Mouse (Mus musculus): Measurements from ENCODE around the gene Eng. TPM values are rescaled to one million over a fixed set of nuclear protein-coding genes. Genes with fewer than 3 reads are reported as not detected.

Gene Eng
- polyA plus RNA-seq, 1 experiment from 2014 or later, result 32.8 TPM

GRCm38 (mm10) chr2:32658873-32659272 lies 12.5 kb downstream of the Eng start:
- H3K4me2 ChIP-seq, result no peak overlapping the region
- WGBS, result 84% methylated on average over 2 of the region's 2 CpGs
- ATAC-seq (replicated peaks), result no peak
- no peaks in the 10 kb centered on the region for H3K27me3 ChIP-seq (replicated peaks)
- no peaks in the 10 kb centered on the region for H3K36me3 ChIP-seq (replicated peaks)
- H3K4me1 ChIP-seq, result no peaks in the 10 kb centered on the region
- H3K27ac ChIP-seq, result no peak overlapping the region
- H3K4me3 ChIP-seq, result no peak overlapping the region
- no peak overlapping the region for H3K9ac ChIP-seq
- H3K9me3 ChIP-seq, result no peaks in the 10 kb centered on the region

GRCm38 (mm10) chr2:32661509-32662107 lies 15.2 kb downstream of the Eng start:
- no peak for ATAC-seq (replicated peaks)
- Histone ChIP-seq H3K36me3 (replicated peaks) (no peaks in the 10 kb centered on the region), H3K4me1 (no peaks in the 10 kb centered on the region), H3K27me3 (replicated peaks) (no peaks in the 10 kb centered on the region), H3K27ac (no peak overlapping the region), H3K9ac (no peak overlapping the region), H3K4me2 (no peak overlapping the region), H3K9me3 (no peaks in the 10 kb centered on the region), H3K4me3 (no peak overlapping the region)
- WGBS, result 73% methylated on average over 7 of the region's 7 CpGs

GRCm38 (mm10) chr2:32662291-32662690 lies 15.9 kb downstream of the Eng start:
- Histone ChIP-seq H3K27me3 (replicated peaks) (no peaks in the 10 kb centered on the region), H3K4me1 (no peaks in the 10 kb centered on the region), H3K4me3 (no peak overlapping the region), H3K9ac (no peak overlapping the region), H3K9me3 (no peaks in the 10 kb centered on the region), H3K27ac (no peak overlapping the region), H3K4me2 (no peak overlapping the region), H3K36me3 (replicated peaks) (no peaks in the 10 kb centered on the region)
- no peak for ATAC-seq (replicated peaks)
- 46% methylated on average over 5 of the region's 5 CpGs for WGBS

- Histone ChIP-seq H3K27ac (no peak overlapping the region), H3K27me3 (replicated peaks) (no peaks in the 10 kb centered on the region), H3K4me3 (no peak overlapping the region), H3K36me3 (replicated peaks) (no peaks in the 10 kb centered on the region), H3K9ac (no peak overlapping the region), H3K4me2 (no peak overlapping the region), H3K9me3 (no peaks in the 10 kb centered on the region), H3K4me1 (no peaks in the 10 kb centered on the region)
- WGBS, result 73% methylated on average over 8 of the region's 8 CpGs
- ATAC-seq (replicated peaks), result no peak
These were observed 18.9 kb downstream of the Eng start for GRCm38 (mm10) chr2:32665345-32665744.

DNA sequence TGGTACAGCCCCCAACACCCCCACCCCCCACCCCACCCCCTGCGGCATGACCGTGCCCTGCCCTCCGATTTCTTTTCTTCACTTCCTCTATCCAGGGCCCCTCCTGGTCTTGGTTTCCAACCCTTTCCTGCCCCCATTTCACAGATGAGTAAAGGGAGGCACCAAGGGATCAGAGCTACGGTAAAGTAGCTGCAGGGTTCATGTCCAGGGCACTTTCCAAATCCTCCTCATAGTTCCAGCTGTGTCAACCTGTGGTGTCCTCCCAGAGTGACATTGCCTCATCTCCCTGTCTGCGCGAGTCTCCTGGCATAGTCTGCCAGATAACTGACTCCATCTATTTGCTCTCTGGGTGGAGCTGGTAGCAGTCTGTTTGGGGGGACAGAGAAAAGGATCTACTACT lies 19.5 kb downstream of the Eng start:
- 94% methylated on average over 6 of the region's 6 CpGs for WGBS
- Histone ChIP-seq H3K27me3 (replicated peaks) (no peaks in the 10 kb centered on the region), H3K4me3 (no peak overlapping the region), H3K4me1 (no peaks in the 10 kb centered on the region), H3K27ac (no peak overlapping the region), H3K9me3 (no peaks in the 10 kb centered on the region), H3K9ac (no peak overlapping the region), H3K36me3 (replicated peaks) (no peaks in the 10 kb centered on the region), H3K4me2 (no peak overlapping the region)
- ATAC-seq (replicated peaks), result no peak

DNA sequence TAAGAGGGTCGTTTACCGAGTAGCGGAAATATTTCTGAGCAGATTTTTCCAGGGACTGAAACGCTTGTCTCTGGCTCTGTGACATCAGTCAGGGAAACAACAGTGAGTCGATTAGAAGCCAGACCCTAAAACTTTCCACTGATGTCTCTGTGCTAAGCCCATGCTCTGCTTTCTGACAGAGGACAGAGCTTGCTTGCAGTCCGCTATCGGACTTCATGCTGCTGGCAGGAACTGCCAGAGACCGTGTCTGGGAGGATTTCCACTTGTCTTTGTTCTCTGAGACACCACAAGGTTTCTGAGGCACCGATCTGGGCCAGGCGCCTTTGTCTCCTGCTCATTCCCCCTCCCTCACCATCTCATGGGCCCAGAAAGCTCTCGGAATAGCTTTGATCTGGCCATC lies 21.4 kb downstream of the Eng start:
- no peaks in the 10 kb centered on the region for H3K9me3 ChIP-seq
- H3K9ac ChIP-seq, result no peak overlapping the region
- H3K4me1 ChIP-seq, result no peaks in the 10 kb centered on the region
- ATAC-seq (replicated peaks), result no peak
- no peak overlapping the region for H3K4me3 ChIP-seq
- no peaks in the 10 kb centered on the region for H3K36me3 ChIP-seq (replicated peaks)
- no peak overlapping the region for H3K27ac ChIP-seq
- H3K27me3 ChIP-seq (replicated peaks), result no peaks in the 10 kb centered on the region
- no peak overlapping the region for H3K4me2 ChIP-seq
- WGBS, result 15% methylated on average over 11 of the region's 11 CpGs

DNA sequence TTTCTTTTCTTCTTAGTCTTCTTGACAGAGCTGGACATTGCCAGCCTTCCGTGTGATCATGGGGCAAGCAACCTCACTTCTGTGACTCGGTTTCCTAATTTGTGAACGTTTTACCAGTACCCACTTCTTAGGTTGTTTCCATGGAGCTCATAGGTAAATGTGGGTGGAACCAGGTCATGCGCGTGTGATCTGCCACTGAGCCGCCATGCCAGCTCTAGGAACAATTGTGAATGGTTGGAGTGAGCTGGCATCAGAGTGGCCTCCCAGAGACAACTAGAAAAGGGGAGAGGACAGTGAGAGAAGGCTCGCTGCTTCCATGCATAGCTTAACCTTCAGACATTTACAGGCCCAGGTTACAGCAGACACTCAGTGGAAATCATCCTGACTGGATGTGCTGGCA lies 21.8 kb downstream of the Eng start:
- Histone ChIP-seq H3K4me1 (no peaks in the 10 kb centered on the region), H3K27ac (no peak overlapping the region), H3K36me3 (replicated peaks) (no peaks in the 10 kb centered on the region), H3K27me3 (replicated peaks) (no peaks in the 10 kb centered on the region), H3K9me3 (no peaks in the 10 kb centered on the region), H3K4me3 (no peak overlapping the region), H3K9ac (no peak overlapping the region), H3K4me2 (no peak overlapping the region)
- ATAC-seq (replicated peaks), result no peak
- 63% methylated on average over 7 of the region's 7 CpGs for WGBS

DNA sequence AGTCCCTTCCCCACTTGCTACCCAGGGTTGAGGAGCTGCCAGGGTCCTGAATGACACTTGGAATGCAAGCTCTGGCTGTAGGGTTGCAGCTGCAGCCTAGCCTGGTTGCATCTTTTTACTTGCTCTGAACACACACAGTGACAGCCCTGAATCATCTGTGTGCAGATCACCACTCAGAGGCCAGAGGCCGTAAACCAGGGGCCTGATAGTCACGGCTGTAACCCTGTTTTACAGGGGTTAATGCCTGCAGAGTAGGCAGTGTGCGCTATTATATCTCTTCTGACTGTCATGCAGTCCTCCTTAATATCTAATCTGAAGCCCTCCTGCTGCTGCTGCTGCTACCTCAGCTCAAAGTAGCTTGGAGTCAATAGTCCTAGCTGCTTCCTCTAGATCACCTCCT lies 23.5 kb downstream of the Eng start:
- Histone ChIP-seq H3K36me3 (replicated peaks) (no peaks in the 10 kb centered on the region), H3K4me2 (no peak overlapping the region), H3K4me1 (no peaks in the 10 kb centered on the region), H3K4me3 (no peak overlapping the region), H3K9ac (no peak overlapping the region), H3K9me3 (no peaks in the 10 kb centered on the region), H3K27ac (no peak overlapping the region), H3K27me3 (replicated peaks) (no peaks in the 10 kb centered on the region)
- ATAC-seq (replicated peaks), result no peak
- 86% methylated on average over 3 of the region's 3 CpGs for WGBS

DNA sequence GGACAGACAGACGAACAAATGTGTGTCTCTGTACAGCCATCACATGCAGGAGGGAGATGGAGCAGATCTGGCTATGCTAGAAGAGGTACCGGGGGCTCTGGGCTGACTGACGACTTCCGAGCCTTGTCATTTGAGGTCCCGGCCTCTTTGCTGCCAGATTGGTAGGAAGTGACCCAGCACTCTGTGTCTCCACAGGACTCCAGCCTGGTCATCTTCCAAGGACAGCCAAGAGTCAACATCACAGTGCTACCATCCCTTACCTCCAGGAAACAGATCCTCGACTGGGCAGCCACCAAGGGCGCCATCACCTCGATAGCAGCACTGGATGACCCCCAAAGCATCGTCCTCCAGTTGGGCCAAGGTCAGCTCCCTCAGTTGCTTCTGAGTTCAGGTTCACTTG lies 24.8 kb downstream of the Eng start:
- no peak overlapping the region for H3K4me3 ChIP-seq
- H3K9me3 ChIP-seq, result no peaks in the 10 kb centered on the region
- no peak overlapping the region for H3K27ac ChIP-seq
- no peaks in the 10 kb centered on the region for H3K36me3 ChIP-seq (replicated peaks)
- ATAC-seq (replicated peaks), result no peak
- no peaks in the 10 kb centered on the region for H3K4me1 ChIP-seq
- WGBS, result 90% methylated on average over 9 of the region's 9 CpGs
- no peaks in the 10 kb centered on the region for H3K27me3 ChIP-seq (replicated peaks)
- no peak overlapping the region for H3K9ac ChIP-seq
- H3K4me2 ChIP-seq, result no peak overlapping the region

DNA sequence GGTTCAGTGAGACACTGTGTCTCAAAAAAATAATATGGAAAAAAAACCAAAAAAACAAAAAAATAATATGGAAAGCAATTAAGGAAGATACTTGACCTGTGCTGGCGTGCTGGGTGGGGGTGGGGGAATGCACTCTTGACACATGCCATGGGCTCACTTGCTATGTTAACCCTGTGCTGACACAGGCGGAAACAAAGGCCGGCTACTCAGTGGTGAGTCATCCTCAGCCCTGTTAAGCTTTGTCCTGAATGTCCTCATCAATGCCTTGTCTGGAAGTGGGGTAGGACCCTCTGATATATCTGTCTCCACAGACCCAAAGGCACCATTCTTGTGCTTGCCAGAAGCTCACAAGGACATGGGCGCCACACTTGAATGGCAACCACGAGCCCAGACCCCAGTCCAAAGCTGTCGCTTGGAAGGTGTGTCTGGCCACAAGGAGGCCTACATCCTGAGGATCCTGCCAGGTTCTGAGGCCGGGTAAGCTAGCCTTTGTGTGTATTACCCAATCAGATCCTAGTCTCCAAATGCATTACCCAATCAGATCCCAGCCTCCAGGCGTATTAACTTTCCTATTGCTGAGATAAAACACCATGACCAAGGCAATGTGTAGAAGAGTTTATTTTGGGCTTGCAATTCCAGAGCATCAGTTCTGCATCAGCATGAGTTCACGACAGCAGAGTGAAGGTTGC lies 25.7 kb downstream of the Eng start:
- H3K4me1 ChIP-seq, result no peaks in the 10 kb centered on the region
- no peak for ATAC-seq (replicated peaks)
- no peaks in the 10 kb centered on the region for H3K9me3 ChIP-seq
- no peak overlapping the region for H3K9ac ChIP-seq
- 61% methylated on average over 9 of the region's 9 CpGs for WGBS
- no peaks in the 10 kb centered on the region for H3K27me3 ChIP-seq (replicated peaks)
- H3K4me3 ChIP-seq, result no peak overlapping the region
- no peaks in the 10 kb centered on the region for H3K36me3 ChIP-seq (replicated peaks)
- no peak overlapping the region for H3K4me2 ChIP-seq
- no peak overlapping the region for H3K27ac ChIP-seq

GRCm38 (mm10) chr2:32673176-32673917 lies 27.0 kb downstream of the Eng start:
- Histone ChIP-seq H3K4me1 (no peaks in the 10 kb centered on the region), H3K9ac (no peak overlapping the region), H3K27me3 (replicated peaks) (no peaks in the 10 kb centered on the region), H3K27ac (no peak overlapping the region), H3K9me3 (no peaks in the 10 kb centered on the region), H3K4me3 (no peak overlapping the region), H3K36me3 (replicated peaks) (no peaks in the 10 kb centered on the region), H3K4me2 (no peak overlapping the region)
- 86% methylated on average over 16 of the region's 16 CpGs for WGBS
- ATAC-seq (replicated peaks), result no peak

GRCm38 (mm10) chr2:32676821-32677220 lies 30.4 kb downstream of the Eng start:
- no peaks in the 10 kb centered on the region for H3K9me3 ChIP-seq
- H3K9ac ChIP-seq, result no peak overlapping the region
- no peak overlapping the region for H3K4me3 ChIP-seq
- 90% methylated on average over 3 of the region's 3 CpGs for WGBS
- no peak overlapping the region for H3K27ac ChIP-seq
- no peaks in the 10 kb centered on the region for H3K4me1 ChIP-seq
- no peak overlapping the region for H3K4me2 ChIP-seq
- no peaks in the 10 kb centered on the region for H3K27me3 ChIP-seq (replicated peaks)
- no peaks in the 10 kb centered on the region for H3K36me3 ChIP-seq (replicated peaks)
- ATAC-seq (replicated peaks), result no peak

- no peaks in the 10 kb centered on the region for H3K4me1 ChIP-seq
- no peak for ATAC-seq (replicated peaks)
- WGBS, result 94% methylated on average over 7 of the region's 7 CpGs
These were observed 31.3 kb downstream of the Eng start for GRCm38 (mm10) chr2:32677683-32678082.

More at GRCm38 (mm10) chr2:32677683-32678082, 31.3 kb downstream of the Eng start:
- Histone ChIP-seq H3K27me3 (replicated peaks) (no peaks in the 10 kb centered on the region), H3K9ac (no peak overlapping the region), H3K27ac (no peak overlapping the region), H3K4me2 (no peak overlapping the region), H3K4me3 (no peak overlapping the region), H3K9me3 (no peaks in the 10 kb centered on the region), H3K36me3 (replicated peaks) (no peaks in the 10 kb centered on the region)
